10 mouse cellular contexts compared by ENCODE assay signal in the genomic region with DNA sequence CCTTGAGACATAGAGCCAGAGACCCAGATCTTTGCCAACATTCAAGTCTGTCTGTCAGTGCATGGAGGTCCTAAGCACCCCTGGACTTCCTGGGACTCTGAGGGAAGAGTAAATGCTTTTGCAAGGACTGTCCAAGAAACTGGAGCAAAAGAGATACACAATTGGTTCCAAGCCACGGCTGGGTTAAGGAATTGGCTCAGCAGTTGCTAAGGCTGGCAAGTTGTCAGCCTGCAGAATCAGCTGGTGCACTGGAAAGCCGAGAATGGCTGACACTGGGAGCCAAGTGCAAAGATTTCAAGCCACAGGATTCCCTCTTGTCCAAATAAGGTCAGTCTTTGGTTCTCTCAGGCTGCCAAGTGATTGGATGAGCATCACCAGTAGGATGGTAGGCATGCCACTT.
DNase-seq lines count a peak whose midpoint lies in the region; ATAC-seq and TF ChIP-seq lines count a peak whose summit lies in the region.
"Had no signal": no experiment of that assay in that cellular context is flagged by ENCODE, and none has a peak within 500 bp of the region (broad histone marks: within the 10 kb centered on the region; RNA-seq: fewer than 3 reads in every experiment).

No protein-coding gene starts in this region.

- intact Hi-C loops in left cerebral cortex, postnatal 4 days (cut with DNase I) = no loop called here
- intact Hi-C loops in gastrocnemius, postnatal 14 days (cut with DNase I; ENCODE audit: low total_unique reads) = no loop called here

- H3K9ac ChIP-seq in forebrain, embryonic 14.5 days (ENCODE audit: low read length) = no peak overlapping the region
- H3K9ac ChIP-seq in forebrain, embryonic 13.5 days = no peak overlapping the region
- H3K9ac ChIP-seq in liver, postnatal 0 days (replicated peaks) = no peak overlapping the region
- H3K9ac ChIP-seq: stomach, embryonic 15.5 days had no signal

- peak; percentile 29 for DNase-seq in forebrain, embryonic 14.5 days (ENCODE audit: low spot score)
- peak; percentile 84 for DNase-seq in left cerebral cortex, postnatal 4 days
- DNase-seq in left cerebral cortex, adult 18-20 months (ENCODE audit: low spot score in 2 of 2) = no peak
- DNase-seq in brain, adult 2 months (ENCODE audit: low read depth, low spot score) = peak; percentile 76
- DNase-seq in gastrocnemius, postnatal 14 days = peak; percentile 52
- DNase-seq in kidney, postnatal 14 days = no peak
- no peak for DNase-seq in liver, postnatal 0 days

- no peak for TF ChIP-seq EP300 in liver, postnatal 0 days (IDR thresholded peaks at IDR 0.05; ENCODE audit: low read depth)

- 50% methylated on average over 2 of the region's 2 CpGs for WGBS in forebrain, embryonic 14.5 days
- WGBS in forebrain, embryonic 13.5 days = 59% methylated on average over 2 of the region's 2 CpGs
- WGBS in liver, postnatal 0 days (ENCODE audit: insufficient replicate concordance) = 46% methylated on average over 2 of the region's 2 CpGs

- H3K9me3 ChIP-seq in forebrain, embryonic 14.5 days (replicated peaks; ENCODE audit: control insufficient read depth, low read length) = 0 out of 2 replicates have a peak, but pooled peaks cover 3% of the 10 kb centered on the region
- no peaks in the 10 kb centered on the region for H3K9me3 ChIP-seq in forebrain, embryonic 13.5 days (replicated peaks)
- H3K9me3 ChIP-seq in liver, postnatal 0 days (ENCODE audit: low read length) = no peaks in the 10 kb centered on the region
- H3K9me3 ChIP-seq: stomach, embryonic 15.5 days had no signal

- H3K4me1 ChIP-seq in forebrain, embryonic 14.5 days (ENCODE audit: control insufficient read depth, insufficient read depth, low read length) = no peaks in the 10 kb centered on the region
- no peaks in the 10 kb centered on the region for H3K4me1 ChIP-seq in forebrain, embryonic 13.5 days
- H3K4me1 ChIP-seq in liver, postnatal 0 days (ENCODE audit: insufficient read depth) = no peaks in the 10 kb centered on the region
- H3K4me1 ChIP-seq: stomach, embryonic 15.5 days had no signal

- H3K27ac ChIP-seq in forebrain, embryonic 14.5 days (ENCODE audit: low read depth, low read length) = no peak overlapping the region; the same call in 1 of the 2 replicates
- no peak overlapping the region for H3K27ac ChIP-seq in forebrain, embryonic 13.5 days
- H3K27ac ChIP-seq in liver, postnatal 0 days (ENCODE audit: low read depth) = no peak overlapping the region
- H3K27ac ChIP-seq: macrophage; stomach, embryonic 15.5 days had no signal

- H3K36me3 ChIP-seq in forebrain, embryonic 14.5 days (ENCODE audit: control insufficient read depth, insufficient read depth, low read length) = no peaks in the 10 kb centered on the region
- no peaks in the 10 kb centered on the region for H3K36me3 ChIP-seq in forebrain, embryonic 13.5 days (ENCODE audit: poor library complexity, severe bottlenecking)
- no peaks in the 10 kb centered on the region for H3K36me3 ChIP-seq in liver, postnatal 0 days (replicated peaks; ENCODE audit: insufficient read depth, low read length)
- H3K36me3 ChIP-seq: stomach, embryonic 15.5 days had no signal

- H3K4me3 ChIP-seq in forebrain, embryonic 14.5 days (ENCODE audit: low read depth, low read length) = no peak overlapping the region
- no peak overlapping the region for H3K4me3 ChIP-seq in forebrain, embryonic 13.5 days
- H3K4me3 ChIP-seq in liver, postnatal 0 days (ENCODE audit: low read depth, low read length) = no peak overlapping the region
- H3K4me3 ChIP-seq: stomach, embryonic 15.5 days had no signal

- ATAC-seq in forebrain, embryonic 14.5 days = no peak
- no peak for ATAC-seq in forebrain, embryonic 13.5 days
- no peak for ATAC-seq in liver, postnatal 0 days

- H3K27me3 ChIP-seq in forebrain, embryonic 14.5 days (replicated peaks; ENCODE audit: control insufficient read depth, insufficient read depth, low read length) = no peaks in the 10 kb centered on the region
- no peaks in the 10 kb centered on the region for H3K27me3 ChIP-seq in forebrain, embryonic 13.5 days
- no peaks in the 10 kb centered on the region for H3K27me3 ChIP-seq in liver, postnatal 0 days (ENCODE audit: insufficient read depth, low read length)
- H3K27me3 ChIP-seq: stomach, embryonic 15.5 days had no signal

- TF ChIP-seq CTCF in liver, postnatal 0 days (IDR thresholded peaks at IDR 0.05; ENCODE audit: low read depth) = no peak

- no peak overlapping the region for H3K4me2 ChIP-seq in forebrain, embryonic 14.5 days (ENCODE audit: low read length)
- no peak overlapping the region for H3K4me2 ChIP-seq in forebrain, embryonic 13.5 days
- H3K4me2 ChIP-seq in liver, postnatal 0 days (ENCODE audit: low read depth, low read length) = no peak overlapping the region
- H3K4me2 ChIP-seq: stomach, embryonic 15.5 days had no signal

Comparison
In these comparisons a context has a peak if more than half of its experiments do, and no peak if none do; other contexts are left out.
1. DNase-seq: peak in forebrain, embryonic 14.5 days (single experiment), left cerebral cortex, postnatal 4 days (single experiment), brain, adult 2 months (single experiment) and gastrocnemius, postnatal 14 days (single experiment); none in left cerebral cortex, adult 18-20 months (0 of 2), kidney, postnatal 14 days (single experiment) and liver, postnatal 0 days (single experiment).